Mouse (Mus musculus): ENCODE results near the gene Elf5. TPM values are rescaled to one million over a fixed set of nuclear protein-coding genes. Genes with fewer than 3 reads are reported as not detected.

Gene Elf5
- polyA plus RNA-seq, 1 experiment from 2014 or later = 2.0 TPM

Other genes with a start within 250 kb of the Elf5 start
- 28.6 and 32.2 TPM in 2 replicates for gene Ehf, start 108.4 kb upstream of the Elf5 start, polyA plus RNA-seq (2015; fragmentation: Nextera tagmentation; extraction: Ambion mirVana)
- 105 and 126 TPM in 2 replicates for gene Cat, start 73.5 kb downstream of the Elf5 start, polyA plus RNA-seq (2015; fragmentation: Nextera tagmentation; extraction: Ambion mirVana)
- gene Abtb2, start 154.6 kb downstream of the Elf5 start, polyA plus RNA-seq (2015; fragmentation: Nextera tagmentation; extraction: Ambion mirVana) = 4.5 and 5.3 TPM in 2 replicates

Data from stomach, embryonic 15.5 days (tissue).